In genomic region chr8:95496420-95496819, GRCm38 (mm10) we compare ENCODE assay signal across 27 mouse cellular contexts. TPM values are rescaled to one million over a fixed set of nuclear protein-coding genes. Genes with fewer than 3 reads are reported as not detected.
DNase-seq lines count a peak whose midpoint lies in the region; ATAC-seq and TF ChIP-seq lines count a peak whose summit lies in the region.
"Had no signal": no experiment of that assay in that cellular context is flagged by ENCODE, and none has a peak within 500 bp of the region (broad histone marks: within the 10 kb centered on the region; RNA-seq: fewer than 3 reads in every experiment).

No protein-coding gene starts in this region.

- no peaks in the 10 kb centered on the region for H3K9me3 ChIP-seq in kidney, embryonic 15.5 days (replicated peaks)
- no peaks in the 10 kb centered on the region for H3K9me3 ChIP-seq in lung, embryonic 16.5 days (ENCODE audit: control insufficient read depth, low read length)
- H3K9me3 ChIP-seq in stomach, embryonic 16.5 days (replicated peaks; ENCODE audit: control insufficient read depth, low read length), result no peaks in the 10 kb centered on the region
- no peaks in the 10 kb centered on the region for H3K9me3 ChIP-seq in stomach, postnatal 0 days (ENCODE audit: control insufficient read depth, low read length)
- H3K9me3 ChIP-seq: forebrain, embryonic 10.5 days; forebrain, embryonic 13.5 days; heart, embryonic 10.5 days; heart, embryonic 13.5 days; hindbrain, embryonic 12.5 days; hindbrain, embryonic 15.5 days had no signal

- no peak for ATAC-seq in kidney, embryonic 15.5 days (replicated peaks; ENCODE audit: low FRiP score)
- ATAC-seq in lung, embryonic 16.5 days (ENCODE audit: low read depth), result peak; percentile 57; the same call in 1 of the 2 replicates
- ATAC-seq in stomach, embryonic 16.5 days (ENCODE audit: insufficient read depth, low FRiP score), result peak; percentile 10; the same call in 1 of the 2 replicates
- ATAC-seq in stomach, postnatal 0 days (ENCODE audit: low FRiP score, low TSS enrichment), result no peak
- ATAC-seq: activated CD4-positive, CD25-positive, alpha-beta regulatory T cell, adult 4 months; CD4-positive, CD25-positive, alpha-beta regulatory T cell, adult 4 months; forebrain, embryonic 13.5 days; forebrain, embryonic 16.5 days had no signal

- WGBS in kidney, embryonic 15.5 days, result 38% methylated on average over 3 of the region's 3 CpGs
- 20% methylated on average over 3 of the region's 3 CpGs for WGBS in lung, embryonic 16.5 days
- 26% methylated on average over 3 of the region's 3 CpGs for WGBS in stomach, embryonic 16.5 days
- WGBS in stomach, postnatal 0 days, result 15% methylated on average over 3 of the region's 3 CpGs

- no peak overlapping the region for H3K4me3 ChIP-seq in kidney, embryonic 15.5 days (replicated peaks)
- no peak overlapping the region for H3K4me3 ChIP-seq in lung, embryonic 16.5 days (ENCODE audit: low read length)
- no peak overlapping the region for H3K4me3 ChIP-seq in stomach, embryonic 16.5 days (replicated peaks; ENCODE audit: low read length)
- no peak overlapping the region for H3K4me3 ChIP-seq in stomach, postnatal 0 days (ENCODE audit: low read depth, low read length)
- H3K4me3 ChIP-seq: forebrain, embryonic 10.5 days; forebrain, embryonic 13.5 days; heart, adult 2 months; heart, embryonic 10.5 days; heart, embryonic 13.5 days; hindbrain, embryonic 12.5 days; hindbrain, embryonic 15.5 days had no signal

- no peak overlapping the region for H3K9ac ChIP-seq in kidney, embryonic 15.5 days
- no peak overlapping the region for H3K9ac ChIP-seq in lung, embryonic 16.5 days (ENCODE audit: low read length)
- H3K9ac ChIP-seq in stomach, embryonic 16.5 days (ENCODE audit: low read length), result no peak overlapping the region
- no peak overlapping the region for H3K9ac ChIP-seq in stomach, postnatal 0 days (ENCODE audit: low read length)
- H3K9ac ChIP-seq: forebrain, embryonic 13.5 days; heart, embryonic 13.5 days; hindbrain, embryonic 12.5 days; hindbrain, embryonic 15.5 days had no signal

- H3K27ac ChIP-seq in kidney, embryonic 15.5 days, result peak overlapping the region; percentile 41; the same call in 1 of the 2 replicates
- H3K27ac ChIP-seq in lung, embryonic 16.5 days (ENCODE audit: low read length), result no peak overlapping the region
- no peak overlapping the region for H3K27ac ChIP-seq in stomach, embryonic 16.5 days (ENCODE audit: low read length)
- no peak overlapping the region for H3K27ac ChIP-seq in stomach, postnatal 0 days (replicated peaks)
- H3K27ac ChIP-seq: forebrain, embryonic 10.5 days; forebrain, embryonic 13.5 days; heart, adult 2 months; heart, embryonic 10.5 days; heart, embryonic 13.5 days; hindbrain, embryonic 12.5 days; hindbrain, embryonic 15.5 days had no signal

- H3K27me3 ChIP-seq in kidney, embryonic 15.5 days, result no peaks in the 10 kb centered on the region
- H3K27me3 ChIP-seq in lung, embryonic 16.5 days (ENCODE audit: control insufficient read depth, insufficient read depth, low read depth, low read length), result no peaks in the 10 kb centered on the region; the same call in 1 of the 2 replicates
- no peaks in the 10 kb centered on the region for H3K27me3 ChIP-seq in stomach, embryonic 16.5 days (ENCODE audit: control insufficient read depth, insufficient read depth, low read length)
- H3K27me3 ChIP-seq in stomach, postnatal 0 days (ENCODE audit: control insufficient read depth, insufficient read depth, low read length), result no peaks in the 10 kb centered on the region
- H3K27me3 ChIP-seq: forebrain, embryonic 13.5 days; heart, embryonic 13.5 days; hindbrain, embryonic 12.5 days; hindbrain, embryonic 15.5 days had no signal

- H3K4me1 ChIP-seq in kidney, embryonic 15.5 days, result peaks cover 13% of the 10 kb centered on the region
- peaks cover 3% of the 10 kb centered on the region; the same call in 1 of the 2 replicates for H3K4me1 ChIP-seq in lung, embryonic 16.5 days (replicated peaks; ENCODE audit: control insufficient read depth, insufficient read depth, low read length)
- H3K4me1 ChIP-seq in stomach, embryonic 16.5 days (ENCODE audit: control insufficient read depth, insufficient read depth, low read length), result no peaks in the 10 kb centered on the region
- no peaks in the 10 kb centered on the region; the same call in 1 of the 2 replicates for H3K4me1 ChIP-seq in stomach, postnatal 0 days (replicated peaks; ENCODE audit: control insufficient read depth, insufficient read depth)
- H3K4me1 ChIP-seq: forebrain, embryonic 10.5 days; forebrain, embryonic 13.5 days; hindbrain, embryonic 12.5 days; hindbrain, embryonic 15.5 days had no signal

- TF ChIP-seq EP300 in stomach, postnatal 0 days (optimal IDR thresholded peaks at IDR 0.05), result no peak

- no peak for DNase-seq in kidney, adult 8-10 months
- DNase-seq in lung, adult 18-20 months, result no peak
- no peak for DNase-seq in stomach, postnatal 0 days (ENCODE audit: low spot score)
- peak; percentile 63 for DNase-seq in brain, adult 2 months (ENCODE audit: low read depth, low spot score)
- no peak for DNase-seq in spleen, adult 12 weeks (ENCODE audit: low spot score)
- DNase-seq: adrenal gland, adult 8-10 months; adrenal gland, postnatal 25 days; cerebellum, adult 18-20 months; cerebellum, adult 9-10 months; cerebellum, postnatal 14 days; gastrocnemius, postnatal 25 days; heart, adult 2 months; heart, postnatal 14 days had no signal

- no peak overlapping the region for H3K4me2 ChIP-seq in kidney, embryonic 15.5 days
- no peak overlapping the region for H3K4me2 ChIP-seq in lung, embryonic 16.5 days (ENCODE audit: low read depth, low read length)
- no peak overlapping the region for H3K4me2 ChIP-seq in stomach, embryonic 16.5 days (ENCODE audit: low read depth, low read length)
- H3K4me2 ChIP-seq in stomach, postnatal 0 days (replicated peaks; ENCODE audit: low read depth), result no peak overlapping the region
- H3K4me2 ChIP-seq: forebrain, embryonic 13.5 days; heart, embryonic 13.5 days; hindbrain, embryonic 12.5 days; hindbrain, embryonic 15.5 days had no signal

- no peak for TF ChIP-seq CTCF in stomach, postnatal 0 days (IDR thresholded peaks at IDR 0.05; ENCODE audit: low read depth)

- no peaks in the 10 kb centered on the region for H3K36me3 ChIP-seq in kidney, embryonic 15.5 days
- no peaks in the 10 kb centered on the region for H3K36me3 ChIP-seq in lung, embryonic 16.5 days (ENCODE audit: control insufficient read depth, insufficient read depth, low read length)
- H3K36me3 ChIP-seq in stomach, embryonic 16.5 days (ENCODE audit: control insufficient read depth, insufficient read depth, low read length), result no peaks in the 10 kb centered on the region
- no peaks in the 10 kb centered on the region for H3K36me3 ChIP-seq in stomach, postnatal 0 days (ENCODE audit: control insufficient read depth, insufficient read depth, low read length)
- H3K36me3 ChIP-seq: forebrain, embryonic 10.5 days; heart, embryonic 10.5 days; heart, embryonic 13.5 days; hindbrain, embryonic 12.5 days; hindbrain, embryonic 15.5 days had no signal

RNA-seq across cellular contexts. Expression of gene Csnk2a2, which starts 6.6 kb away (rescaled TPM):
- polyA plus RNA-seq in kidney, embryonic 15.5 days (2015; fragmentation: Nextera tagmentation; extraction: Ambion mirVana), result 9.0 and 10.5 TPM in 2 replicates
- 8.4 and 8.8 TPM in 2 replicates for polyA plus RNA-seq in lung, embryonic 16.5 days (2015; fragmentation: Nextera tagmentation; extraction: Ambion mirVana)
- polyA plus RNA-seq in stomach, embryonic 16.5 days (2015; fragmentation: Nextera tagmentation; extraction: Ambion mirVana), result 6.8 and 7.6 TPM in 2 replicates
- 7.3 and 7.9 TPM in 2 replicates for polyA plus RNA-seq in stomach, postnatal 0 days (2015; fragmentation: Nextera tagmentation; extraction: Ambion mirVana)

RNA-seq across cellular contexts. Expression of gene Ccdc113, which starts 37.5 kb away (rescaled TPM):
- 0.59 and 0.83 TPM in 2 replicates for polyA plus RNA-seq in kidney, embryonic 15.5 days (2015; fragmentation: Nextera tagmentation; extraction: Ambion mirVana)
- 6.3 and 9.8 TPM in 2 replicates for polyA plus RNA-seq in lung, embryonic 16.5 days (2015; fragmentation: Nextera tagmentation; extraction: Ambion mirVana)
- polyA plus RNA-seq in stomach, embryonic 16.5 days (2015; fragmentation: Nextera tagmentation; extraction: Ambion mirVana), result 0.31 and 0.59 TPM in 2 replicates
- 0.42 and 0.62 TPM in 2 replicates for polyA plus RNA-seq in stomach, postnatal 0 days (2015; fragmentation: Nextera tagmentation; extraction: Ambion mirVana)
- polyA plus RNA-seq: activated CD4-positive, CD25-positive, alpha-beta regulatory T cell, adult 4 months; C2C12; CD4-positive, CD25-positive, alpha-beta regulatory T cell, adult 4 months; embryonic facial prominence, embryonic 11.5 days had no signal

Comparison
In these comparisons a context has a peak if more than half of its experiments do, and no peak if none do; other contexts are left out.
1. ATAC-seq: peak in lung, embryonic 16.5 days (single experiment) and stomach, embryonic 16.5 days (single experiment); none in kidney, embryonic 15.5 days (single experiment) and stomach, postnatal 0 days (single experiment).